Mouse (Mus musculus) liver, embryonic 15.5 days (tissue): ENCODE results near the gene Irf3. TPM values are rescaled to one million over a fixed set of nuclear protein-coding genes. Genes with fewer than 3 reads are reported as not detected.

Experiments used
- ATAC-seq: fragments of 200-750 bp; cut with Nextera tagmentation; 2 replicates; pipeline ENCODE4 v1.8.0; 2017; ENCODE audit warnings: moderate number of reproducible peaks, mild to moderate bottlenecking, moderate library complexity; ENCODE audit not compliant: insufficient read depth
- H3K27ac ChIP-seq: fragments of 300-500 bp; sonication (generic); replicated peaks from 2 replicates; pipeline ENCODE4 v1.5.1; 2015; ENCODE audit warnings: mild to moderate bottlenecking, inconsistent platforms
- H3K27me3 ChIP-seq: fragments of 300-500 bp; sonication (generic); 2 replicates; pipeline ENCODE4 v1.6.1; 2015; ENCODE audit warnings: mild to moderate bottlenecking, inconsistent platforms
- H3K36me3 ChIP-seq: fragments of 300-500 bp; sonication (generic); replicated peaks from 2 replicates; pipeline ENCODE4 v1.6.1; 2015; ENCODE audit warnings: moderate library complexity, mild to moderate bottlenecking, inconsistent platforms
- H3K4me1 ChIP-seq: fragments of 300-500 bp; sonication (generic); replicated peaks from 2 replicates; pipeline ENCODE4 v1.6.1; 2015; ENCODE audit warnings: inconsistent platforms
- H3K4me2 ChIP-seq: fragments of 300-500 bp; sonication (generic); 2 replicates; pipeline ENCODE4 v1.6.1; 2015; ENCODE audit warnings: moderate library complexity, mild to moderate bottlenecking, inconsistent platforms
- H3K4me3 ChIP-seq: fragments of 300-500 bp; sonication (generic); replicated peaks from 2 replicates; pipeline ENCODE4 v1.5.1; 2015; ENCODE audit warnings: mild to moderate bottlenecking, inconsistent platforms
- H3K9ac ChIP-seq: fragments of 300-500 bp; sonication (generic); 2 replicates; pipeline ENCODE4 v1.6.1; 2015; ENCODE audit warnings: moderate library complexity, mild to moderate bottlenecking, inconsistent platforms
- H3K9me3 ChIP-seq: fragments of 300-500 bp; sonication (generic); replicated peaks from 2 replicates; pipeline ENCODE4 v1.6.1; 2016; ENCODE audit warnings: inconsistent platforms
- WGBS: fragments of 180-500 bp; shearing (Covaris S2); methylation state at CpG from one replicate; pipeline ENCODE4 v1.1.7; 2015; ENCODE audit warnings: mixed read lengths; ENCODE audit not compliant: insufficient replicate concordance; 5-methylcytosine and 5-hydroxymethylcytosine counted together
- polyA plus RNA-seq: library from polyadenylated mRNA; unstranded; fragments of >200 nt; fragmentation: Nextera tagmentation; extraction: Ambion mirVana; gene quantifications from 2 replicates; pipeline ENCODE4 v1.2.1, GENCODE M21; 2015

Gene Irf3
- polyA plus RNA-seq, 1 experiment from 2014 or later: 39.4 TPM

DNA sequence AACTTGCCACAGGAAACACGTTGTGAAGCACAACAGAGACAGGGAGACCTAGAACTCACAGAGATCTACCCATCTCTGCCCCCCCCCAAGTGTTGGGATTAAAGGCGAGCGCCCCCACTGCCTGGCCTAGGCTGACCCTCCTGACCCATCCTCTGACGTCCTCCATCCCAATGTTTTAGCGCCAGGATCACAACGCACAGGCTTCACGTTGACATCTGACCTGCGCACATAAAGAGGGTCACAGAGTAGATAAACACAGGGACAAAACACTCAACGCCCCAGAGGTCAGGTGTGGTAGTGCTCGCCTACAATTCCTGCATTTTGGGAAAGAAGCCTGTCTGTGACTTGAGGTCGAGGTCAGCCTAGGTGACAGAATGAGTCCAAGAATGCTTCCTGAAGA lies 39.3 kb downstream of the Irf3 start:
- no peak overlapping the region for H3K27ac ChIP-seq
- ATAC-seq: no peak
- no peaks in the 10 kb centered on the region for H3K27me3 ChIP-seq
- H3K4me1 ChIP-seq: 0 out of 2 replicates have a peak, but pooled peaks cover 6% of the 10 kb centered on the region
- no peaks in the 10 kb centered on the region for H3K9me3 ChIP-seq
- H3K4me2 ChIP-seq: no peak overlapping the region
- H3K4me3 ChIP-seq: no peak overlapping the region
- H3K36me3 ChIP-seq: peaks cover 98% of the 10 kb centered on the region
- no peak overlapping the region for H3K9ac ChIP-seq
- 71% methylated on average over 11 of the region's 11 CpGs for WGBS

- Histone ChIP-seq H3K9me3 (no peaks in the 10 kb centered on the region), H3K9ac (no peak overlapping the region), H3K27ac (no peak overlapping the region), H3K4me2 (no peak overlapping the region), H3K4me1 (0 out of 2 replicates have a peak, but pooled peaks cover 6% of the 10 kb centered on the region), H3K27me3 (no peaks in the 10 kb centered on the region), H3K4me3 (no peak overlapping the region), H3K36me3 (peaks cover 98% of the 10 kb centered on the region)
- 48% methylated on average over 7 of the region's 7 CpGs for WGBS
- ATAC-seq: 0 out of 2 replicates have a peak, but pooled peaks have one; percentile 51
Observed at GRCm38 (mm10) chr7:45037720-45038361, 40.4 kb downstream of the Irf3 start.

- ATAC-seq: no peak
- Histone ChIP-seq H3K9ac (no peak overlapping the region), H3K4me3 (no peak overlapping the region), H3K4me2 (no peak overlapping the region), H3K9me3 (no peaks in the 10 kb centered on the region), H3K36me3 (peaks cover 98% of the 10 kb centered on the region), H3K27me3 (no peaks in the 10 kb centered on the region), H3K4me1 (0 out of 2 replicates have a peak, but pooled peaks cover 6% of the 10 kb centered on the region), H3K27ac (no peak overlapping the region)
- WGBS: 81% methylated on average over 9 of the region's 9 CpGs
Observed at GRCm38 (mm10) chr7:45038411-45038810, 41.0 kb downstream of the Irf3 start.

- 0 out of 2 replicates have a peak, but pooled peaks cover 6% of the 10 kb centered on the region for H3K4me1 ChIP-seq
- H3K9ac ChIP-seq: no peak overlapping the region
- WGBS: 82% methylated on average over 9 of the region's 9 CpGs
- H3K27ac ChIP-seq: no peak overlapping the region
- H3K4me3 ChIP-seq: no peak overlapping the region
- H3K36me3 ChIP-seq: peaks cover 97% of the 10 kb centered on the region
- no peaks in the 10 kb centered on the region for H3K27me3 ChIP-seq
- no peak overlapping the region for H3K4me2 ChIP-seq
- no peak for ATAC-seq
- H3K9me3 ChIP-seq: no peaks in the 10 kb centered on the region
Observed at GRCm38 (mm10) chr7:45040851-45041250, 43.4 kb downstream of the Irf3 start.

GRCm38 (mm10) chr7:45043307-45043706 lies 45.9 kb downstream of the Irf3 start:
- Histone ChIP-seq H3K27me3 (no peaks in the 10 kb centered on the region), H3K4me1 (0 out of 2 replicates have a peak, but pooled peaks cover under 1% of the 10 kb centered on the region), H3K4me3 (no peak overlapping the region), H3K9me3 (no peaks in the 10 kb centered on the region), H3K4me2 (no peak overlapping the region), H3K9ac (no peak overlapping the region), H3K27ac (no peak overlapping the region), H3K36me3 (peaks cover 97% of the 10 kb centered on the region)
- no peak for ATAC-seq
- WGBS: 91% methylated on average over 14 of the region's 14 CpGs

DNA sequence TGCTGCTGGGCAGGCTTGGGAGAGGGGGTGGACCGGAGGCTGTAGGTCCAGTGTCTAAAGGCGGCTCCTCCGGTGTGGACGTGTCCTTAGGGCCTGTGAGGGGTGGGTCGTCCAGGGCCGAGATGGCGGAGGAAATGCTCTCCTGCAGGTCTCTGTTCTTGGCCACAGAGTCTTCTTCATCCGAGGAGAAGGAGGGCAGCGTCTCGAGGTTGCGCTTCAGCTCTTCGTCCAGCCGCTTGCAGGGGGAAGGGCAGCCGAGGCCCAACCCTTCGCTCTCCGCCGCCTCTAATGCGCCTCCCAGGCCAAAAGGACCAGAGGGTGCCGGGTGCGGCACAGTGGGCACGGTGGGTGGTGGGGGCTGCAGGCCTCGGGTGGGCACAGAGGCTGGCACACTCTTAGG lies 48.3 kb downstream of the Irf3 start:
- peaks cover 97% of the 10 kb centered on the region for H3K36me3 ChIP-seq
- no peak overlapping the region for H3K9ac ChIP-seq
- H3K4me2 ChIP-seq: no peak overlapping the region
- no peak for ATAC-seq
- H3K27ac ChIP-seq: no peak overlapping the region
- H3K4me1 ChIP-seq: peaks cover 8% of the 10 kb centered on the region
- no peaks in the 10 kb centered on the region for H3K27me3 ChIP-seq
- no peaks in the 10 kb centered on the region for H3K9me3 ChIP-seq
- H3K4me3 ChIP-seq: no peak overlapping the region
- WGBS: 89% methylated on average over 22 of the region's 22 CpGs

DNA sequence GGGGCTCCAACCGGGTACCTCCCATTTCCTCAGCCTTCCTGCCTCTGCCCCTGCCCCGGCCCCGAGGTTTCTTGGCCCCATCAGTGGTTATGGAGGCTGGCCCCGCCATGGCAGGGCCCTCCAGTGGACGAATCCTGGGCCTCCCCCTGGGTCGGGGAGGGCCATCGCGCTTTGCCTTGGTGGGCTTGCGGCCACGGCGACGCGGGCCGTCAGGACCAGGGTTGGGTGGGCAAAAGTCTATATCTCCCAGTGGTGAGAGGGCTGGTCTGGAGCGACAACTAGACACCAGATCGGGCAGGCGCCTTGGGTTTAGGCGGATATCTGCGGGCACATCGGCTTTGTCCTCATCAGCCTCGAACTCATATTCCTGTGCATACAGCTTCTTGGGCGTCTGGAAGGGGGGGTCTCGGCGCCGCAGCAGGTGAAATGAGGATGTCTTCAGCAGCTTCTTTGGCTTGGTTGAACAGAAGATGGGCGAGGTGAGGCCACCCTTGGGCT lies 49.5 kb downstream of the Irf3 start:
- peaks cover 20% of the 10 kb centered on the region for H3K4me1 ChIP-seq
- no peaks in the 10 kb centered on the region for H3K9me3 ChIP-seq
- H3K27ac ChIP-seq: no peak overlapping the region
- ATAC-seq: no peak
- H3K4me2 ChIP-seq: no peak overlapping the region
- H3K9ac ChIP-seq: no peak overlapping the region
- H3K36me3 ChIP-seq: peaks cover 90% of the 10 kb centered on the region
- no peak overlapping the region for H3K4me3 ChIP-seq
- H3K27me3 ChIP-seq: no peaks in the 10 kb centered on the region
- 88% methylated on average over 26 of the region's 26 CpGs for WGBS

DNA sequence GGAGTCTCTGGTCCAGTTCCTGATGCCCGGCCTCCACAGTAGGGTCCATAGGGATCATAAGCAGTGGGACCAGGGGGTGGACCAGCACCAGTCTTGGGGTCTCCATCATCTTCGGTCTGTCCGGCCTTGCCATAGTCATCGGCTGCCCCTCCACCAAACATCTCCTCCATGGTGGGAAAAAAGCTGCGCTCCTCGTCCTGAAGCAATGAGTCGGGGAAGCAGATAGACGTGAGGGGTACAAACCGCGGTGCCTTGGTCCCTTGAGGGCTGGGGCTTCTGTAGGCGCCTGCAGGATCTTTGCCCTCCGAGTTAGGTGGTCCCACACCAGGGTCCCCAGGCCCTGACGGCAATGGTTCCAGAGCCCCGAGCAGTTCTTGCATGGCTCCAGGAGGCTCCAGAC lies 50.0 kb downstream of the Irf3 start:
- peaks cover 25% of the 10 kb centered on the region for H3K4me1 ChIP-seq
- no peak overlapping the region for H3K9ac ChIP-seq
- whole genome bisulfite sequencing: 90% methylated on average over 14 of the region's 14 CpGs
- no peak overlapping the region for H3K4me2 ChIP-seq
- ATAC-seq: no peak
- H3K27ac ChIP-seq: no peak overlapping the region
- H3K27me3 ChIP-seq: no peaks in the 10 kb centered on the region
- H3K36me3 ChIP-seq: peaks cover 84% of the 10 kb centered on the region
- no peak overlapping the region for H3K4me3 ChIP-seq
- H3K9me3 ChIP-seq: no peaks in the 10 kb centered on the region

GRCm38 (mm10) chr7:45048001-45048890 lies 50.8 kb downstream of the Irf3 start:
- Histone ChIP-seq H3K36me3 (peaks cover 76% of the 10 kb centered on the region), H3K9ac (no peak overlapping the region), H3K27ac (no peak overlapping the region), H3K4me2 (no peak overlapping the region), H3K4me1 (peaks cover 33% of the 10 kb centered on the region), H3K27me3 (no peaks in the 10 kb centered on the region), H3K4me3 (no peak overlapping the region), H3K9me3 (no peaks in the 10 kb centered on the region)
- no peak for ATAC-seq
- WGBS: 86% methylated on average over 38 of the region's 38 CpGs

DNA sequence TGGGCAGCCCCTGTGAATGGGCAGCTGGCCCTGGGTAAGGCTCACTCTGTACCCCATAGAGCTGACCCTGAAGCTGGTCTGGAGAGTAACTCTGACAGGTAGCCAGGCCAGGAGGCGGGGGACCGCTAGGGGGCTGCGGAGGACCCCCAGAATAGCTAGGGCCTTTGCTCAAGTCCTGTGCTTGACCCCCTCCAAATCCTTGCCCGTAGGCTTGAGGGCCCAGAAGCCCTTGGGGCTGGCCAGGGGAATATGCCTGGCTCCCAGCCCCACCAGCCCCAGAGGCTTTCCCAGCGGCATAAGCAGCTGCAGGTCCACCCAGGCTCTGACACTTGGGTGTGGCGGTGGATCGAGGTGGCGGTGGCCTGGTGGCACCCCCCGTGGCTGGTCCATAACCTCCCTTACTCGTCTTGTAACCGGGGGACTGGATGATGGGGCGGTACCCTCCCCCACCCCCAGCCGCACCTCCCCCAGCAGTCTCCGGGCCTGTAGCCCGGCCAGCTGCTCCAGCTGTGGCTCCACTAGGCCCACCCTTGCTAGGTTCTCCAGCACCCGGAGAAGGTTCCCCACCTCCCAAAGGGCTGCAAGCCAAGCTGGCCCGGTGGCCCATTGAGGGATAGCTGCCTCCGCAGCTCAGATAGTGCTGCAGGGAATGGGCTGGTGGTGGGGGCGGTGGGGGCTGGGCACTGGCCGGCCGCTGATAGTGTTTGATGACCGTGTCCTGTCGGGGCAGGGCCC lies 51.6 kb downstream of the Irf3 start:
- 82% methylated on average over 23 of the region's 23 CpGs for WGBS
- H3K27ac ChIP-seq: no peak overlapping the region
- no peaks in the 10 kb centered on the region for H3K9me3 ChIP-seq
- no peak overlapping the region for H3K4me3 ChIP-seq
- ATAC-seq: no peak
- no peaks in the 10 kb centered on the region for H3K27me3 ChIP-seq
- no peak overlapping the region for H3K4me2 ChIP-seq
- no peak overlapping the region for H3K9ac ChIP-seq
- peaks cover 41% of the 10 kb centered on the region for H3K4me1 ChIP-seq
- peaks cover 68% of the 10 kb centered on the region for H3K36me3 ChIP-seq
